Mouse (Mus musculus) lung, adult 18-20 months (tissue): ENCODE results near the gene Nt5c2.
"Not testable (repeated sequence)": the region's sequence is repeated elsewhere in the genome, so short reads cannot be mapped to it uniquely, and the experiment has no call there.

Experiments used
- DNase-seq, 2 experiments: peaks; one replicate each; pipeline ENCODE4 v3.0.0; 2022; ENCODE audit warnings: mixed read lengths in 2 of 2

Nt5c2 gene

DNA sequence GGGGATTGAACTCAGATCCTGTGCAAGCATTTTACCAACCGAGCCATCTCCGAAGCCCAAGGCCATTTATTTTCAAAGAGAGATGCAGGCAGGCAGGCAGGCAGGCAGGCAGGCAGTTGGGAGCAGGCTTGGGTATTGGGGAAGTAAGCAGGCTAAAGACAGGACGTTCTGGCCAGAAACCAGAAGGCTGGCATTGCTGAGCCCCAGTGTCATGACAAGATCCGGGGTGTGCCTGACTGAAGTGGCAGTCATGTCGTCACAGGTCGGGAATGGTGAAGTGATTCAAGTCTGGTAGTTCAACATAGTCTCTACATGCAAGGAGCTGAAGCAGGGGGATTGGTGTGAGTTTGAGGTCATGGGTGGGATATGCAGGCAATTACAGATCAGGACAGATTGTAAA is 27.3 kb downstream of the Nt5c2 start:
- DNase-seq, result peak; percentile 68 to 79

DNA sequence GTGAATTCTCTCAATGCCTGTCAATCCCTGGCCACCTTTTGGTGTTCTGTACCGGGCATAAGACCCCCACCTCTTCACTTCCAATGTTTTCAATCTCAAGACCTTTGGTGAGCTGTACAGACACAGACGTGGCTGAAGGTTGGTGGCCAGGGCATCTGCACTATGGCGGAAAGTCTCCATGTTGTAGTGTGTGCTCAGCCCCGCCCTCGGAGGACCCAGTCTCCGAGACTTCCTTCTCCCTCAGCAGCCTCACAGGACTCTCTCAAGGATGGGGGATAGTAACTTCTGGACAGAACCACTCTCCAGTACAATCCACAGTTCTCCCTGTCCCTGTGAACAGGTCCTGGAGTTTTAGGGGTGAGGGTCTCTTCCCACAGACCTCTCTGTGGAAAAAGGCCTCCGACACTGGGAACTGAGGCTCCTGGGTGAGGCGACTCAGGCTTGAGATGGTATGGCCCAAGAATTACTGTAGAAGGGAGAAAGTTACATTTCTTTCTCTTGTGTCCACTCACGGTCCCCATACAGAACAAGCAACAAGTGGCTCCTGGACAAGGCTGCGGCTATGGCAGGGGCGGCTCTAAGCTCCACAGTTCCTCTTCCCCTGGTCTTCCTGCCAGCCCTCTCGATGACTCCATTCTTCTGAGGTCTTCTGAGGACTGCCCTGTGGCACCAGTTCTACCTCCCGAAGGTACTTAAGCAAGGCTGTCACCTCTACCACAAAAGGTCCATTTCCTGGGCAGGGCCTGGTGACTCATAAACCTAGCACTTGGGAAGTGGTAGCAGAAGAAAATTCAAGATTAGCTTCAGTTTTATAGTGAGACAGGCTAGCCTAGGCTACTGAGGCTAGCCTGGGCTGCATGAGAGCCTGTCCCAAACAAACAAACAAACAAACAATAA is 30.0 kb downstream of the Nt5c2 start:
- peak; percentile 72 to 79 for DNase-seq

DNA sequence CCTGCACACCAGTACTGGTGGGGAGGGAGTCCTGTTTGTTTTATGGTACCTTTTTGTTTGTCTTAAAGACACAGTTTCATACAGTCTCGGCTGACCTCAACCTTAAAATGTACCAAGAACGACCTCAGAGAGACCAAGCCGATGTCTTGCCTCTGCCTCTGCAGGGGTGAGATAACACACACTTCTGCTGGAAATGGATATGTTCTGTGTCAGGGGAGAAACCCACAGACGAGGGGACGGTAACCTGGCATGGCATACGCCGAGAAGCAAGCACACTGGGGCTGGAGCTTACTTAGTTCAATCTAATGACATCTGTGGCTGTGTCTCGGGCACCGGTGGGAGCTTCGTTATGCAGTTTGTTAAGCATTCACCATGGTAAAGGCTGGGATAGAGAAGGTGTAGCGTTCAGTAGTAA is 31.0 kb downstream of the Nt5c2 start:
- DNase-seq, result no peak

- DNase-seq, result no peak
These were observed 31.5 kb downstream of the Nt5c2 start for GRCm38 (mm10) chr19:46983352-46983965.

GRCm38 (mm10) chr19:46981462-46981861 is 33.5 kb downstream of the Nt5c2 start:
- DNase-seq, result no peak

- DNase-seq, result no peak
These were observed 35.2 kb downstream of the Nt5c2 start for GRCm38 (mm10) chr19:46979781-46980105.

DNA sequence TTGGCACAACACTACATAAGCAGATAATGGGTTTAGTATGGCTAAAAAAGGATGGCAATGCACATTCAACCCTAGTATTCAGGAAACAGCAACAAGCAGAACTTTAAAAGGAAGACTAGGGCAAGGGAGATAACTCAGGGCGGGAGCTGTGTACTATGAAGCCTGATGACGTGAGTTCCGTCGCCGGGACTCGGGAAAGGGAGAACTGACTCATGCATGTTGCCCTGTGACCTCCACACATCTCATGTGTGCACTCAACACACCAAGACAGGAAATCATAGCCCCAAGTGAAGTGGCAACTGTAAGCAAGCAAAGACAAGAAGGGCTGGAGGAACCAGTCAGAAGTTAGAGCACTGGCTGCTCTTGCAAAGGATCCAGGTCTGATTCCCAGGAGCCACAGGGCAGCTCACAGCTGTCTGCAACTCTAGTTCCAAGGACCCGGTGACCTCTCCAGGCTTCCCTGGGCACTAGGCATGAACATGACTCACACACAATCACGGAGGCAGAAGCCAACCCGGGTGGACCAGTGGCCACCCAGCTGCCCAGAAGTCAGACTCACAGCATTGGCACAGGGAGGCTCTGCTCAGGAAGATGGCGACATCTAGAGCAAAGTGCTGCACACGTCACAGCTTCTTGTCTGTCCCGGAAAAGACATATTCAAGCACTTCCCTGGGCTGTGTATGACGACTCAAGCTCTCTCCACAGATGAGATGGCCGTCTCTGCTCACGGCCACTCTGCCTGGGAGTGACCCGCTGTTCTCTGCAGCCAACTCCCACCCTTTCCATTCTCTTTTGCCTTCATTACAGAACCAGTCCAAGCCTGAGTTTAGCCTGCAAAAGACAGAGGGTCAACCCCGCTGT is 35.8 kb downstream of the Nt5c2 start:
- DNase-seq, result peak in 1 of 2 experiments; percentile 46

DNA sequence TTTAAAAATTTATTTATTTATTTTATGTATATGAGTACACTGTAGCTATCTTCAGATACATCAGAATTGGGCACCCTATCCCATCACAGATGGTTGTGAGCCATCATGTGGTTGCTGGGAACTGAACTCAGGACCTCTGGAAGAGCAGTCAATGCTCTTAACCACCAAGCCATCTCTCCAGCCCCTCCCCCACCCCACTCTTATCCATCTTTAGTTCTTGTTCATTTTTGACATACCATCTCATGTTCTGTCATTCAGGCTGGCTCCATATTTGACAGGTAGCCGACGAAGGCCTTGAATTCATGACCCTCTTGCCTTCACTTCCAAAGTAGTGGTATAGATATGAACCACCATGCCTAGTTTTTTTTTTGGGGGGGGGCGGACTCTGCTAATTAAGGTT is 36.9 kb downstream of the Nt5c2 start:
- not testable (repeated sequence) for DNase-seq

GRCm38 (mm10) chr19:46977460-46977859 is 37.5 kb downstream of the Nt5c2 start:
- no peak for DNase-seq

DNA sequence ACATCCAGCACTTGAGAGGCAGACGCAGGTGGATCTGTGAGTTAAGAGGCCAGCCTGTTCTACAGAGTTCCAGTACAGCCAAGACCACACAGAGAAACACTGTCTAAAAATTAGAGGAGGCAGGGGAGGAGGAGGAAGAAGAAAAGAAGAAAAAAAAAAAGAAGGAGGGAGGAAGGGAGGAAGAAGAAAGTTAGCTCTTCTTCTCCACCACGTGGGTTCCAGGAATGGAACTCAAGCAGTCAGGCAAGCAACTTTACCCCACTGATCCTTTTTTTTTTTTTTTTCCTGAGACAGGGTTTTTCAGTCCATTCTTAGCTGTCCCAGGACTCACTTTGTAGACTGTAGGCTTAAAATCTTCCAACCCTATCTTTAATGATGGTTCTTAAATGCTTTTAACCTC is 38.2 kb downstream of the Nt5c2 start:
- DNase-seq, result no peak

DNA sequence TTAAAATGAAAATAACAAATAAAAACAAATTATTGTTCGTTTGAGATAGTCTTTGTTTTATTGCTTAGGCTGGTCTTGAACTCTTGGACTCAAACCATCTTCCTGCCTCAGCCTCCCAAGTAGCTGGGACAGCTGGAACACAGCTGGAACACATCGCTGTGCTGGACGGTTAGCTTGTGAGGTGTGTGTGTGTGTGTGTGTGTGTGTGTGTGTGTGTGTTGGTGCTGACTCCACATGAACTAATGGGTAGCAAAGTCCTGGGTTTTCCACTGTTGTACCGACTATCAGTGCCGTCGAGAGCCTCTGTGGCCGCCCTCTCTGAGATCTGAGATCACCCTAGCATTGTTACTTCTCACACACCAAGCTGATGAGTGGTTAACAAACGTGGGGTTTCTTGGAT is 39.0 kb downstream of the Nt5c2 start:
- DNase-seq, result no peak

GRCm38 (mm10) chr19:46975565-46975964 is 39.4 kb downstream of the Nt5c2 start:
- peak; percentile 54 to 66 for DNase-seq

- DNase-seq, result no peak
These were observed 42.8 kb downstream of the Nt5c2 start for GRCm38 (mm10) chr19:46972159-46972558.

DNA sequence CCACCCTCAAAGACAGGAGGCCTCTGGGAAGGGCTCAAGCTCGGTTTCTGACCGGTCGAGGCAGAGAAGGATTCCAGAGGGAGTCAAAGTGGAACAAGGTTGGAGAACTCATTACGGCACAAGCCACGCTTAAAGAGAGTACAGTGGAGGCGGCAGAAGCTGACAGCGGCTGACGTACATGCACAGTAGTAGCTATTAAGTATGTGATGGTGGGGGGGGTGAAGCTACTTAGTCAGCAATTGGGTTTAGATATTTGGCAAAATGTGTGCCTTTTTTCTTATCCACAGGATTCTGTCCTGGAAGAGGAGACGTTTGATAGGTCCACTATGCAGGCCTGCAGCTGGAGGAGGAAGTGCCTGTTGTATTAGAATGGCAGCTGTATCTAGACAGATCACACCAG is 43.2 kb downstream of the Nt5c2 start:
- DNase-seq, result no peak

- no peak for DNase-seq
These were observed 43.8 kb downstream of the Nt5c2 start for GRCm38 (mm10) chr19:46971051-46971689.

DNA sequence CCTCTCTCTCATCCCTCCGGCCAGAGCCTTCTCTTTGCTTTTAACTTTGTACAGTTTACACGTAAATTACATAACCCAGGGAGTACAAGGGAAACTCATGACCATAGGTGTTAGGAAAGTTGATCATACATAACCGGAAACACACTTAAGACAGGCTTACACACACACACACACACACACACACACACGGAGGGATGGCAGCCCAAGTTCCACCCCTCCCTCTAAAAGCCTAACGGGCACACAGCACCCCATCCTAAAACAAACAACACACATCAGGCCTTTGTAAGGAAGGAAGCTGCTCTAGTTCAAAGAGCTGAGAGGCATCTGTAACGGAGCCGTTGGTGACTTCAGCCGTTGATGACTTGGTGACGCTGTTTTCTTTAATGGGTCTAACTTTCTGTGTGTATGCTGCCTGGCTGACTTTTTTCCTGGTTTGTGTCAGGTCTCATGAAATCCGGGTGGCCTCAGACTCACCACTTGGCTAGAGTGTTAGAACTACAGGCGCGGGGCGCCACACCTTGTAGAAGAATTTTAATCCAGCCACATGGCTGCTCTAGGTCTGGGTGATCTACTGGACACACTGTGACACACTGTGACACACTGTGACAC is 44.7 kb downstream of the Nt5c2 start:
- DNase-seq, result peak; percentile 53 to 68

GRCm38 (mm10) chr19:46969286-46969985 is 45.5 kb downstream of the Nt5c2 start:
- peak; percentile 65 to 74 for DNase-seq

DNA sequence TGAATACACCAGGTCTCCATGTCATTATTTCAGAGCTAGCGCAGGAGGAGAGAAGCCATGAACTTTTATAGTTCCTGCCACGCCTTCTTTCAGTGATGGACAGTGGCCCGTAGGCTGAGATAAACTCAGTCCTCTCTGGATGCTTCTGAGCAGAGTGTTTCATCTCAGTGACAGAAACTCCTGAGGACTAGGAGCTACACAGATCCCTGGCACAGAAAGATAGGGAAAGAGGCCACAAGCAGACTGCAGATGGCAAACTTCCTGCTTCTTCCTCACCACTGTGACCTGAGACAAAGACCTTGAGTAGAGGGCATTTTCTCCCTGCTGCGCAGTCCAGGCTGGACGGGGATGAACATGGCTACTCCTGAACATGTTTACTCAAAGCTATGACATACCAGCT is 46.1 kb downstream of the Nt5c2 start:
- DNase-seq, result no peak

DNA sequence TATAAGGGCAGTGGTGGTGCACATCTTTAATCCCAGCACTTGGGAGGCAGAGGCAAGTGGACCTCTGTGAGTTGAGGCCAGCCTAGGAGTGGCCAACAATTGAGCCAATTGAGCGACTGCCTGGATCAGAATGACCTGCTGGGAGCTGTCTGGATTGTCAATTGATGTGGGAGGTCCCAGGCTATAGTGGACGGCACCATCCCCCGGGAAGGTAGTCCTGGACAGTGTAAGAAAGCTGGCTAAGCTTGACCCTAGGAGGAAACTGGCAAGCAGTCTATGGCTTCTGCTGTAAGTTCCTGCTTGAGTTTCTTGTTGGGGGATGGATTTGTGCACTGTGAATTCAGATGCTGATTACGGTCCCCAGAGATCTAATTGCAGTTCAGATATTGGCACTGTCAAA is 47.1 kb downstream of the Nt5c2 start:
- no peak for DNase-seq

GRCm38 (mm10) chr19:46966330-46966729 is 48.6 kb downstream of the Nt5c2 start:
- no peak for DNase-seq

GRCm38 (mm10) chr19:46965496-46965895 is 49.5 kb downstream of the Nt5c2 start:
- no peak for DNase-seq

- DNase-seq, result no peak
These were observed 50.6 kb downstream of the Nt5c2 start for GRCm38 (mm10) chr19:46964353-46964752.
